Mouse (Mus musculus): ENCODE data around the gene Ralgapa2.

Ralgapa2 gene

DNA sequence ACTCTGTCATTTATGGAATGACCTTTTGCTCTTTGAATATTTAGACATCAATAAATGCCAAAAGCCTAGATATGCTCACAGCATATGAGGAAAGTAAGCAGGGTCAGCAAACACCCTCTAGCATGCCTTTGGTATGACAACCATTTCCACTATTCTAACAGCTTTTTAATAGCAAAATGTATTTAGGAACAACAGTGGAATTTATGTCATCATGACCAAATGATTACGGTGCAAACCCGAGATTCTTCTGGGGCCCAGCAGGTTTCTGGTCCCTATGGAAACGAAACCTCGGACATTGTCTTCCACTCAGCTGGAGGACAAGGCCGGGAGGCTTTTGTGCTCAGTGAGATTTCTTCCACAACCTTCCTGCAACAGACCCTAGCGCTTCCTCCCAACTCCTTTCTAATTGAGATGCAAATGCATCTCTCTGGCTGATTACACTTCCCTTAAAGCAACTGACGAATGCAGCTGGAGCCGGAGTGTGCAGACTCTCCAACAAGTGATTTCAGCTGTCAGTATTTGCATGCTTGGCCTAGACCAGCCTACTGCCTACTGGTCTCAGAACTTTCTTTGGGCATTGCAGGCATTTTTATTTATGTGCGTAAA lies 209.9 kb downstream of the Ralgapa2 start:
- DNase-seq (ENCODE audit: low spot score in 2 of 2), result no peak

DNA sequence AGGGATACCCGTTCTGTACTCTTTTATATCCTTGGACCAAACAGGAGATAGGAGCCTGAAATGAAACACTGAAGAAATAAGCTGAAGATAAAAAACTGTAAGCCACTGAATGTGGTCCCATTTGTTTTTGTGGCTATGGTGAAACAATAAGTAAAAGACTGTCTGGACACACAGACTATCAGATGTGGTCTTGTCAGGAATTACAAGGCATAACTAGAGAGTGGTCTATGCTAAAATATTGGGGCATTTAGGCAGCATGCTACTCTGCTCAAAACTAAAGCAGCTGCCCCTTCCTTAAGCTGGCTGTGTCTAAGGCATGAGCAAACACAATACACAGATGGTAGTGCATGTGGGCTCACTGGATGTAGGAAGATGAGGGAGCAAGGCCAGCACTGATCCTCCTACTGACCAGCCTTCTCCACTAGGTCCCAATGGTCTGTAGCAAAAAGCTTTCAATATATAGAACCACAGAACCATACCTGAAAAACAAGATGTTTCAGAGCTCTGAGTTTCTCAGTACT lies 211.6 kb downstream of the Ralgapa2 start:
- DNase-seq (ENCODE audit: low spot score in 2 of 2), result no peak

DNA sequence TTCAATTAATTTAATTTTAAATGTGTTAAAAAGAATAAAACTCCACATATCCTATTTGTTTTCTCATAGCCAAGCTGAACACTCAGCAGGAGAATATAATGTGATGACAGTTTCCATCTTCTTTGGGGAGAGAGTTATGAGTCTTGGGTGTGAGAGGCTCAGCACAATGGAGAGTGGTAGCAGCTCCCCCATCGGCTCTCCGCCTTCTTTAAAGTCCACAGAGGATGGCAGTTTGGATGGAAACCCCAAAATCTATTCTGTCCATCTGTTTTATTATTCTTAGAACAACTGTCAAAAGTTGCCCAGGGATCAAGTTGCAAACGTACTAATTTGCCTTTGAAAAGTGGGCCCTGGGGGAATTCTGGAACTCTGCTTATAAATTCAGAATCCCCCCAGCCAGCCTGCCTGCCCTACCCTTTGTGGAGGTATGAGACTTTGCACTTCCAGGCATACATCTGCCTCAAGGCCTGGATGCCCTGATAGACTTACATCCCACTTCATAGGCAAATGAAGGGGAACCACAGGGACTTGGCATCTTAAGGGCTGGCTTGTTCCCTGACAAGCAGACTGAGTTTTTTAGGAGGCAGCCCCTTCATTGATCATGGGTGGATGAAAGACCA lies 212.2 kb downstream of the Ralgapa2 start:
- DNase-seq (ENCODE audit: low spot score in 2 of 2), result no peak

DNA sequence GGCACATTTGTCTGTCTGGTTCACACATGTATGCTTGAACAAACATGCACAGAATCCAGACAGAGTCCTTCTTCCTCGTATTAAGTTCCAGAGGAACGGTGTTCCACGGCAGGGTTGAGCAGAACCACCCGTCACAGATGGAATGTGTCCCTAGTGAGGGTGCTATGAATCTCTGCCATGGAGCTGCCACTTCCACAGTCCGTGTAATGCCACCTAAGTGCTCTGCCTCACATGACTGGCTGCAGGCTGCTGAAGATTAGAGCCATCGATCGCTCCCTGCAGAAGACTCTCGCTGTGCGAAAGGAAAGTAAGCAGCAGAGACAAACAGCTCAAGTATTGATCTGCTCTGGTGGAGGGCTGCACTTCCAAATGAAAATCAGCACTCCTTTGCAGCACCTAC lies 218.6 kb downstream of the Ralgapa2 start:
- no peak for DNase-seq (ENCODE audit: low spot score in 2 of 2)

DNA sequence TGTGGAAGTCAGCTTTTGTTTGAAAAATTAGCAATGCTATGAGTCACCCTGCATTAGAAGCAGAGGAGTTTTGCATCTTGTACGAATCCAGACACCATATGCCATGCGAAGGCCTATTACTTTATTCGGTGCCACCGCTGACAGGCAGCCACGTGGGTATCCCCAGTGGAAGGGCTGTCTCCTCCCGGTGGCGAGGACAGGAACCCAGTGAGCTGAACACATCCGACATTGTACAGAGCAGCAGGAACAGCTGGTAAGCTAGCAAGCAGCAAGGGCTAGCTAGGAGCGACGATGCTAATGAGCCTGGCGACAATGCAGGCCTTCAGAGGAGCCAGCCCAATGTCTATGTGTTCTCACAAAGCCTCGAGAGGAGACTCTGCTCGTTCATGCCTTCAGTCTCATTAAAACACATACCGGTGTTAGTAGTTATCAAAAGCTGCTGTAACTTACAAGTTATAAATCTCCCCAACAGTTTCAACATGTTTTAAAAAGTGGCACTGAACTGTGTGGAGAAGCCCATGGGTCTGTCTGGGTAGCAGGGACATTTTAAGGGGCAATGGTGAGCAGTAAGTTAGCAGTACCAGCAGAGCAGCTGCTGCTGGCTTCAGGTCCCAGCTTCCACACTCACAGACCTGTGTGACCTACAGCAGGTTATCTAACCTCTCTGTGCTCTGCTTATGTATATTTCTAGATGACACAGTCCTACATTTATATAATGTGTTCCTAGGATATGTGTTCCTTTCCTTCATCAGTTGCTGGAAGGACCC lies 221.1 kb downstream of the Ralgapa2 start:
- DNase-seq (ENCODE audit: low spot score in 2 of 2), result no peak

DNA sequence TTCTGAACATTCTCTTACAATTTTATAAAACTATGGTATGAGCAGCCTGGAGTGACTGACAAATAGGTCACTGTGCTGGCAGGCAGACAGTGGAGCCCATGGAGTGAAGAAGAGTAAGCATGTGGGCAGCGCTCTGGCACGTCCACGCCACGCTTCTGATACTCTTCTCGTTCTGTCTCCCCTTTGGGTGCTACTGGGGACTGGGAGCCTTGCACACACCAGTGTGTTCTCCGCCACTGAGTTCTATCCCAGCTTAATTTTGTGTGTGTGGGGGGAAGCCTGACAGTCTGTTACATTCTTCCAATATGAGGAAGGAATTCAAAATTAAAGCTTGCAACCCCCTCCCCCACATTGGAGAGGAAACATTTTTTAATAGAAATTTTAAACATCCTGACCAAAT lies 221.8 kb downstream of the Ralgapa2 start:
- no peak for DNase-seq (ENCODE audit: low spot score in 2 of 2)

DNA sequence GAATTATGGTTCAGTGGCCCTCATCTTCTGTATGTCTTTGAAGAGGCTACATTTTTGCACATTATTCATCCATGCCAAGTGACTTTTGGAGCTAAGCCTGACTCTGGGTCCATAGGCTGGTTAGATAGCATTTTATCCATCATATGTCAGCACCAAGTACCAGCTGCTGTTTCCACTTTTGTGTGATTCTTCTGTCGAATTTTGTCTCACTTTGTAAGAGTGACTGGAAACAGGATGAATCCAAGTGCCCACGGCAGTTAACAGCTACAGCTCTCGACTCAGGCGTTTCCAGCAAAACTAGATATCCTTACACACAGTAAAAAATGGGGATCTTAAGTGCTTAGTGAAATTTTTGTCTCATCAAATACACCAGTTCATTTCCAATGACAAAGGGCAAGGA lies 222.8 kb downstream of the Ralgapa2 start:
- DNase-seq (ENCODE audit: low spot score in 2 of 2), result no peak

DNA sequence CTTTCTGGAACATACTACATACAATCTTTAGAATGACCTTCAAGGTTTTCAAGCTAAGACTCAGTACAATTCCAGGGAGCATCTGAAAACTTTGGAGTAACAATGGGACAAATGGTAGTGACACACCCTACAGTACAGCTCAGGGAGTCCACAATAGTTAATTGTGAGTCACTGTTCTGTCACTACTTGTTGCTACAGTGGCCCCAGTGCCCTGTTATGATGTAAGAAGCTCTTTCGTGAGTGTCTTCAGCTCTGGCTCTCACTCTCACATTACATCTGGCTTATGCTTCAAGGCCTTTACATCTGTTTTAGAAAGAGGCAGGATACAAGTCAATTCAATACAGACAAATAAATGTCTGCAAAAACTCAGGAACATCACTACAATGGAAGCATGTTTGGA lies 223.8 kb downstream of the Ralgapa2 start:
- DNase-seq (ENCODE audit: low spot score in 2 of 2), result no peak

DNA sequence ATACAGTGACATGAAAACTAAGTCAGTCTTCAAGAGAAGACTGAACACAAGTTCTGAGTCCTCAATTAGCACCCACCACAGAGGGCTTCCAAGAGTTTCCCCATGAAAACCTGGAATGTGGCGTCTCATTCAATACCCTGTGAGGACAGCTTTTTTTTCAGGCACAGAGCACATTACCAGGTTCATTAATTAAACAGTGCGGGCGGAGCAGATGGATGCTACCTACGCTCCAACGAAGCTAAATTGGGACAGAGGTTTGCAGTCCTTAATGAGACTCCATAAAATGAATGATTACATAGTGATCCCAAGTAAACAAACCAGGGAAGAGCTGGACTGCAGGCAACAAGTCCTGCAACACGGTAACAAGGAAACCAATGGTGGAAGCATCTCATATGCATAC lies 224.6 kb downstream of the Ralgapa2 start:
- DNase-seq (ENCODE audit: low spot score in 2 of 2), result no peak

DNA sequence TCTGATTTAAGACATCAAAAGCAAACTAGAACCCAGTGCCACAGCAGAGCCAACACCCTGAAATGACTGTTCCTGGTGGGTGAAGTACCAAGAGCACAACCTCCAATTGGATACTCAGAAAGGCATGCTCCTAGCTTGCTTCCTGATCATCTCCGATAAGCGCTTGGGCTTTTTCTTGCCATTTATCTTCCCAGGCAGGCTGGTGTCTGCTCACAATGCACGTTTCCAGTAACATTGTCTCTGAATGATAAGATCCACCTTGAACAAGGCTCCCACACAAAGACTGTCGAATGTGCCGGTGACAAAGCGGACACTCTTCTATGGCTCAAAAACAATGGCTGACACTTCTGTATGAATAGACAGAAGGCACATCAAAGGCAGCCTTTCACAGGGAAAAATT lies 230.8 kb downstream of the Ralgapa2 start:
- no peak for DNase-seq (ENCODE audit: low spot score in 2 of 2)

DNA sequence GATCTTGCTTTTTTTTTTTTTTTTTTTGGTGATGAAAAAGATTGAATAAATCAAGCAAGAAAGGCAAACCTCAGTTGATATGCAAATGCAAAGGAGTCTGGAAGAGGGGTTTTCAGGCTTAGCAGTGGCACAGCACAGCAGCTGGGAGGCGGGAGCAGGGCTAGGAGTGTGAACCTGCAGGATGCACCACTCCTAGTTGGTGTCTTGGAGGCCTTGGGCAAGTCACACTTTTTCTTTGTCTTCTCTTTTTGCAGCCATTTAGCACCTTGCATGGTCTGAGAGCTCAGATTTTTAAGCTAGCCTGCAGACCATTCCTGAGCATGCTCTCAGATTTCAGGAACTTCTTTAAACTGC lies 231.2 kb downstream of the Ralgapa2 start:
- DNase-seq (ENCODE audit: low spot score in 2 of 2), result no peak

DNA sequence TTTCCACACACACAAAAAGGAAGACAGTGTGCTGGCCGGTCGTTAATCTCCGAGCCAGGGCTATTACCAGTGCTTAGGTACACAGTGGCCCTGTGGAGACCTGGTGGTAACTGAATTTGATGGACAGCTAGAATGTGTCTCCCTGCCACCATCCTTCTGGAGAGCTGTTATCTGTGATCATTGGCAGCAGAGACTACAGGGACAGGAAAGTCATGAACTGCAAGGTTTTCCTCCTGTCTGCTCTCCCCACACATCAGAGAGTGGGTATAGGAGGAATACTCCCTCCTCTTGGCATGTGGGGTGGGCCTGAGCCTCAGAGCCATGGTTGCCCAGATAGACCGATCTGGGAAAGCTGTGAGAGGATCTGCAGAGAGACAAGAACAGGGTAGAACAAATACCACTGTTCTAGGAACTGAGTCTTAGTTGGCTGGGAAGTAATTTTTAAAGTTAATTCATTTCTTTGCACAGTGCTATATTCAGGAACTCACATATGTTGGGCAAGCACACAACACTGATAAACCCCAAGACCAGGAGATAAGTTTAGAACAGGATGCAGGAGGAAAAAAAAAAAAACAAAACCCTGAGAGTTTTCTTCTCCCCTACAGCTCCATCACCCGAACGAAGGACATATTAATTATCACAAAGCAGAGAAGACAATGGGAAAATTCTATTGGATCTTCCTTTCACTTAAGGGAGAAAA lies 231.8 kb downstream of the Ralgapa2 start:
- no peak for DNase-seq (ENCODE audit: low spot score in 2 of 2)

DNA sequence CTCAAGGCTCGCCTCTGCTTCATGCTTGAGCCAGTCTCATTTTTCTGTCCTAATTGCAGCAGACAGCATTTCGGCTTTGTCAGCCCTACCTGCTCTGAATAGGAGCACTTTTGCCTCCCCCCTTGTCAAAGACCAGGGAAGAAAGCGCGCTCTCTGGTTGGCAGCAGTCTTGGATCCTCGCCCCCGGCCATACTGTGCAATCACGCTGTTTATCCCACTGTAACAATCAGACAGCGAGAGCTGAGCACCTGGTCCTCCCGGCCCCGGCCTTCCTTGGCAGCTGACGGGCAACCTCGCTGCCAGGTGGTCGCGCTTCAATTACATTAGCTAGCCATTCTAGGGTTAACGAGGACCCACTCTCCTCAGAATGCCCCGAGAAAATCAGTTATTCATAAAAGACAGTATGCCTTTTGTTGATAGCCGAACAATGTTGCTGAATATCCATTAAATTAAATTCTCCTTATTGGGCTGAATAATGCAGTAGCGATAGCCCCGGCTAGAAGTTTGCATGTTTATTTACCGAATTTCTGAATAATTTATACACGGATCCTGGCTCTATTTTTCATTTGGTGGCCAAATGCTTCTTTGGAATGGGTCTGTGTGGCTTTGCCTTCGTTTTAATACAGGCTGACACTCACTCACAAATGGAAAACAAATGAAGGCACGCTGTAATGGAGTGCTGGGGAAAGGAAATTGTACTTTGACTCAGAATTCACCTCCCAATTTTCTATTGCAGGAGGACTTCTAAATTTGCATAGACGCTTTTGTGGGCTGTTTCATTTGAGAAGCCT lies 232.5 kb downstream of the Ralgapa2 start:
- DNase-seq (ENCODE audit: low spot score in 2 of 2), result no peak

DNA sequence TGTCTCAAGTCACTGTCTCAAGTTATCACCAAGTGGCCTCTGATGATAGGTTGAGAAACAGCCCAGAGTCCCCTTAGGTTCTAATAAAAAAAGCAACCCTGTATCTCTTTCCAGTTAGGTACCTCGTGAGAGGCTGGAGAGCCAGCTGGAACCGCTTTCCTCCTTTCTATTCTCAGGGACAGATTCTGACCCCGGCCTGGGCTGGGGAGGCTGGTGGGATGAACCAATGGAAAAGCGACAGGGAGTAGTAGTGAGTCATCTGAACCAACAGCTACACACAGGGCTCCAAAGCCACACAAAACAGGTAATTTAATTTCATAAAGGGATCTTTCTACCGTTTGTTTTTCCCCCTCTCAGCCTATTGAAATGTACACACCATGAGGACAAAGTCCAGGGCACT lies 233.8 kb downstream of the Ralgapa2 start:
- DNase-seq (ENCODE audit: low spot score in 2 of 2), result no peak

DNA sequence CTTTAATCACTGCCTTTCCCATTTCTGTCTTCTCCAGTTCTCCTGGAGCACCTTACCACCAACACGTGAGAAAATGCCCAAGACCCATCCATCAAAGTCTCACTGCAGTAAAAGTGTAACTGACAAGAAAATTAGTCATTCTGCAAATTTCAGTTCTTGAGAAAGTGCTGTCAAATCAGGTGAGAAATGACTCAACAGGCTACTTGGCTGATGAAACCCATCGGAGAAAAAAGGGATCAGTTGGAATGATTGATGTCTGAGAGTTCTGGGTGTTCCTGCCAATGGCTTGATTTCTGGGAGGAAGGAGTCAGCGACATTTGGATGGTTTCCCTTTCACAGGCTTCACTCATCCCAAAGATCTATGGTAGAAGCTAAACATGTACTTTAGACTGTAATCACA lies 245.6 kb downstream of the Ralgapa2 start:
- no peak for DNase-seq (ENCODE audit: low spot score in 2 of 2)

DNA sequence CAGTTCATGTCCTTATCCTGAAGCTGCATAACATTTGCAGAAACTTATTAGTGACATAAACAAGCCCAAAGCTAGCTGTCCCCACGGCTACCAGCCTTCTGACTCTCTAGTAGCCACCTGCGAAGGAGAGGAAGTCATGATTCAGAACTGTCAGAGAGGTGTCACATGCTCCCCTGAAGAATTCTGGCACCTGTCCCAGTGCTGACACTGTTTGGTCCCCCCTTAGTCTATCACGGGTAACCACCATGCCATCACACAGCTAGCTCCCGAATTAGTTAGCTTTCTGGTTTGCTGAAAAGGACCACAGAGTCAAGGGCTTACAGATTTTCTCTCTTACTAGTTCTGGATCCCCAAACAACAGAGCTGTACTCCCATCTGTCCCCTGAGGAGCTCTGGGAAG lies 247.1 kb downstream of the Ralgapa2 start:
- DNase-seq (ENCODE audit: low spot score in 2 of 2), result no peak

DNA sequence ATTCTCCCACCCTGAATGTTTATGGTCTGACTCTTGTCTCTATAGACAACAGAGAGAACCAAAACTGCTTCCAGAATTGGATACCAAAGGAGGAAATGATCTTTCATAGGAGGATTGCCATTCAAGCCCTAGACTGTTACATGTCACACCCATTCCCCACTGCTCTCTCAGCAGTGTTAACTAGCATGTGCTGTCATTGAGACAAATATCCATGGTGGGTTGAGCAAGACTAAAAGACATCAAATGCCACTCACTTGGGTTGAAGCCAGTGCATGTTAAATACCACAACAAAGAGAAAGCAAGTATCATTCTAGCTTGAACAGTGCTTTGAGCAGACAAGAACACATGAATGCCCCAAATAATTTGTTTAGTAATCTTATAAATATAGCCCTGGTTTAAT lies 249.2 kb downstream of the Ralgapa2 start:
- DNase-seq (ENCODE audit: low spot score in 2 of 2), result no peak

DNA sequence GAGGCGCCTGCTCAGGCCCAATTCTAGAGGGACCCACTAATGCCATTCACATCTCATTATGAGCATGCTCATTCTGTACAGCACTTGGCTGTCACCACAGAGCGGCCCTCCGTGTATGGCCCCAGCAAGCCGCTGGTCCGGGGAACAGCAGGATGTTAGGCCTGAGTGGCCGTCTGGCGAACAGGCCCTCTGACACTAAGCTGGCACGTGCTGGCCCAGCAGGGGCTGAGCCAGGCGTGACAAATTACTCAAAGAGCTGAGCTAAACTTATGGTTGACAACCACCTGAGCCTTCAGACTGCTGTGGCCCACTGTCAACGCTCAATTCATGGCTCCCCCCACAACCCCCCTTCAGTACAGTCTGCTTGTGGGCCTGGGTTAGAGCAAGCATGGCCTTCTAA lies 249.9 kb downstream of the Ralgapa2 start:
- DNase-seq (ENCODE audit: low spot score in 2 of 2), result no peak

DNA sequence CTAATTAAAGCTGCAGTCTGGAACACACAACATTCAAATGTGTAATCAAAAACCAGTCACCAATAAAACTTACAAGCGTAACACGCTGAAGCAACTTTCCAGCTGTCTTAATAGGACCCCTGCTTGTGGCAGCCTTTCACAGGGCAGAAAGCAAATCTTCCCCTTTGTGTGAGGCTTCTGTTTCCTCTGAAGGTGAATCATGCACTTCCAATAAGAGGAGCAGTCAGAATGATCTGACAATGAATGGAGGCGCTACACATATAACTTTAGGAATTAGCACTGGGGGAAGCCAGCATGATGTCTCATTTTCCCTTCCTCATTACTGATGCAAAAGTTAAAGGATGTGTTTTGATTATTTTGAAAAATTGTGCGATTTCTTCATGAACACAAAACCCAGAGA lies 251.0 kb downstream of the Ralgapa2 start:
- DNase-seq (ENCODE audit: low spot score in 2 of 2), result no peak

DNA sequence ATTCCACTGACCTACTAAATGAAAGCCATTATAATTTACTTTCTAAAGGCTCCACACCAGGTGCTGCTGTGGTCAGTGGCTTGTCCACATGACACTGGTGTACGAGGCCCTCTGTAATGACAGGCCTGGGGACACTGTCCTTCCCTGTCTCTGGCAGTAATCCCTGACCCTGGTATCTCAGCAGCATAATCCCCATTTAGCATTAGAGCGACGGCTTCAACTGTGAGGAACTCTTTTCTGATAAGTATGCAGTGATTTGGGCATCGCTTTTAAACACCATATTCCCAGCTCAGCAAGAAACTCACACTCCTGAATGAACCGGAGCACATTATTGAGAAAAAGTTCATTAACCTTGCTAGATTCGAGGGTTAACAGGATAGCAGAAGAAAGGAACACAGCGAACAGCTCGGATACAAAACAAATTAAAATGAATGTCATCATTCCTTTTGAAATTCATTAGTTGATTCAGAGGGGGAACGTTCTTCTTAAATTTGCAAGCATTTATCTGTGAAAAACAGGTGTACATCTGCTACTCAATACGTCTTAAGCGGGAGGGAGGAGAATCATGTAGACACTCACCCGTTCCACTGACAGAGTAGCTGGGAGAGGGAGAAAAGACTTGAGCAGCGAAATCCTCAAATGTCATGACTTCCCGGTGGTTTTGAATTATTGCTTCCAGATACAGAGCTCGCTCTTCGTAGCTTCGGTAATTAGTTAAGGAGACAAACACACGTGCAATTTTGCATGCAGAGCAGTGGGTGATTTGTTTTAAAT lies 252.2 kb downstream of the Ralgapa2 start:
- DNase-seq (ENCODE audit: low spot score in 2 of 2), result no peak
